Mouse (Mus musculus): ENCODE data around the gene Cd37. TPM values are rescaled to one million over a fixed set of nuclear protein-coding genes. Genes with fewer than 3 reads are reported as not detected.

Cd37 gene
- polyA plus RNA-seq, 1 experiment: 66.8 TPM

- 68% methylated on average over 7 of the region's 7 CpGs for WGBS
- no peak for DNase-seq (ENCODE audit: low read depth, low spot score)
Observed at GRCm38 (mm10) chr7:45183672-45184071, 55.2 kb downstream of the Cd37 start.

Other genes starting within 250 kb of the Cd37 start
- gene Irf3, start 241.5 kb downstream of the Cd37 start, polyA plus RNA-seq (2012; rRNA removed): 107 and 110 TPM in 2 replicates
- gene Bcl2l12, start 240.4 kb downstream of the Cd37 start, polyA plus RNA-seq (2012; rRNA removed): 20.8 and 23.3 TPM in 2 replicates
- gene Scaf1, start 222.8 kb downstream of the Cd37 start, polyA plus RNA-seq (2012; rRNA removed): 32.3 and 44.7 TPM in 2 replicates
- 112 and 124 TPM in 2 replicates for gene Rras, start 221.2 kb downstream of the Cd37 start, polyA plus RNA-seq (2012; rRNA removed)
- gene Prr12, start 186.2 kb downstream of the Cd37 start, polyA plus RNA-seq (2012; rRNA removed): 5.4 and 6.2 TPM in 2 replicates
- 52.4 and 66.9 TPM in 2 replicates for gene Nosip, start 176.7 kb downstream of the Cd37 start, polyA plus RNA-seq (2012; rRNA removed)
- 77.3 and 92.5 TPM in 2 replicates for gene Prrg2, start 176.4 kb downstream of the Cd37 start, polyA plus RNA-seq (2012; rRNA removed)
- 44.3 and 48.6 TPM in 2 replicates for gene Rcn3, start 146.9 kb downstream of the Cd37 start, polyA plus RNA-seq (2012; rRNA removed)
- gene Fcgrt, start 135.3 kb downstream of the Cd37 start, polyA plus RNA-seq (2012; rRNA removed): 75.3 and 85.1 TPM in 2 replicates
- gene Rps11, start 114.7 kb downstream of the Cd37 start, polyA plus RNA-seq (2012; rRNA removed): 407 and 500 TPM in 2 replicates
- gene Rpl13a, start 110.4 kb downstream of the Cd37 start, polyA plus RNA-seq (2012; rRNA removed): 2,093 and 2,372 TPM in 2 replicates
- gene Gm45713, start 102.9 kb downstream of the Cd37 start, polyA plus RNA-seq (2012; rRNA removed): 0.78 and 1.1 TPM in 2 replicates
- 30.5 and 38.2 TPM in 2 replicates for gene Flt3l, start 102.7 kb downstream of the Cd37 start, polyA plus RNA-seq (2012; rRNA removed)
- 62.5 and 65.5 TPM in 2 replicates for gene Pih1d1, start 84.8 kb downstream of the Cd37 start, polyA plus RNA-seq (2012; rRNA removed)
- 152 and 159 TPM in 2 replicates for gene Aldh16a1, start 84.5 kb downstream of the Cd37 start, polyA plus RNA-seq (2012; rRNA removed)
- gene Slc17a7, start 75.2 kb downstream of the Cd37 start, polyA plus RNA-seq (2012; rRNA removed): 0.07 and 0.11 TPM in 2 replicates
- not detected in 2 replicates for gene Gfy, start 59.5 kb downstream of the Cd37 start, polyA plus RNA-seq (2012; rRNA removed)
- gene Pth2, start 58.1 kb downstream of the Cd37 start, polyA plus RNA-seq (2012; rRNA removed): not detected in 2 replicates
- 0.09 TPM in 1 of 2 replicates, not detected in the other for gene Ccdc155, start 34.2 kb downstream of the Cd37 start, polyA plus RNA-seq (2012; rRNA removed)
- 0.47 and 0.67 TPM in 2 replicates for gene Dkkl1, start 27.0 kb downstream of the Cd37 start, polyA plus RNA-seq (2012; rRNA removed)
- gene Tead2, start 23.4 kb downstream of the Cd37 start, polyA plus RNA-seq (2012; rRNA removed): 8.9 and 11.4 TPM in 2 replicates
- gene Slc6a16, start 2.0 kb upstream of the Cd37 start, polyA plus RNA-seq (2012; rRNA removed): not detected in 2 replicates
- gene Slc6a21, start 38.4 kb upstream of the Cd37 start, polyA plus RNA-seq (2012; rRNA removed): not detected in 2 replicates
- gene Trpm4, start 94.7 kb upstream of the Cd37 start, polyA plus RNA-seq (2012; rRNA removed): 182 and 185 TPM in 2 replicates
- gene Hrc, start 96.2 kb upstream of the Cd37 start, polyA plus RNA-seq (2012; rRNA removed): 0.40 and 0.67 TPM in 2 replicates
- 47.1 and 70.3 TPM in 2 replicates for gene Ppfia3, start 127.9 kb upstream of the Cd37 start, polyA plus RNA-seq (2012; rRNA removed)
- gene Lin7b, start 131.5 kb upstream of the Cd37 start, polyA plus RNA-seq (2012; rRNA removed): 4.5 and 7.9 TPM in 2 replicates
- 102 and 165 TPM in 2 replicates for gene Snrnp70, start 156.6 kb upstream of the Cd37 start, polyA plus RNA-seq (2012; rRNA removed)
- 0.06 TPM in 1 of 2 replicates, not detected in the other for gene Kcna7, start 166.5 kb upstream of the Cd37 start, polyA plus RNA-seq (2012; rRNA removed)
- 0.10 and 0.16 TPM in 2 replicates for gene Ntf5, start 174.6 kb upstream of the Cd37 start, polyA plus RNA-seq (2012; rRNA removed)
- gene Lhb, start 181.7 kb upstream of the Cd37 start, polyA plus RNA-seq (2012; rRNA removed): not detected in 2 replicates
- gene Gys1, start 195.7 kb upstream of the Cd37 start, polyA plus RNA-seq (2012; rRNA removed): 11.2 and 14.7 TPM in 2 replicates
- gene Ruvbl2, start 199.0 kb upstream of the Cd37 start, polyA plus RNA-seq (2012; rRNA removed): 70.5 and 70.6 TPM in 2 replicates
- gene Ftl1, start 220.8 kb upstream of the Cd37 start, polyA plus RNA-seq (2012; rRNA removed): 1,842 and 2,045 TPM in 2 replicates
- gene Bax, start 227.8 kb upstream of the Cd37 start, polyA plus RNA-seq (2012; rRNA removed): 105 and 106 TPM in 2 replicates
- 0.30 TPM in 1 of 2 replicates, not detected in the other for gene Tulp2, start 242.8 kb upstream of the Cd37 start, polyA plus RNA-seq (2012; rRNA removed)
- not detected in 2 replicates for gene Gm45808, start 247.7 kb upstream of the Cd37 start, polyA plus RNA-seq (2012; rRNA removed)
- 0.45 and 1.4 TPM in 2 replicates for gene Dhdh, start 249.7 kb upstream of the Cd37 start, polyA plus RNA-seq (2012; rRNA removed)

Measured in large intestine, adult 2 months (tissue).